Mouse (Mus musculus) embryonic facial prominence, embryonic 12.5 days (tissue): ENCODE measurements at regions not wholly inside any gene's neighbourhood (a gene's known extent, or its start where the extent isn't known, plus 50 kb on each side); places are given as distances from the start of the nearest gene placed in this dataset.

Source experiments
- ATAC-seq: fragments of 200-750 bp; cut with Nextera tagmentation; 2 replicates; pipeline ENCODE4 v1.8.0; 2017; ENCODE audit not compliant: insufficient number of reproducible peaks, insufficient read depth, low FRiP score, low TSS enrichment
- H3K27ac ChIP-seq: fragments of 300-500 bp; sonication (generic); 2 replicates; pipeline ENCODE4 v1.5.1; 2016; ENCODE audit warnings: mild to moderate bottlenecking
- H3K27me3 ChIP-seq: fragments of 300-500 bp; sonication (generic); 2 replicates; pipeline ENCODE4 v1.6.1; 2016; ENCODE audit warnings: mild to moderate bottlenecking, moderate library complexity
- H3K36me3 ChIP-seq: fragments of 300-500 bp; sonication (generic); 2 replicates; pipeline ENCODE4 v1.6.1; 2016; ENCODE audit warnings: mild to moderate bottlenecking
- H3K4me1 ChIP-seq: fragments of 300-500 bp; sonication (generic); 2 replicates; pipeline ENCODE4 v1.6.1; 2016
- H3K4me2 ChIP-seq: fragments of 300-500 bp; sonication (generic); replicated peaks from 2 replicates; pipeline ENCODE4 v1.6.1; 2016; ENCODE audit warnings: mild to moderate bottlenecking, moderate library complexity
- H3K4me3 ChIP-seq: fragments of 300-500 bp; sonication (generic); 2 replicates; pipeline ENCODE4 v1.5.1; 2016; ENCODE audit warnings: mild to moderate bottlenecking
- H3K9ac ChIP-seq: fragments of 300-500 bp; sonication (generic); 2 replicates; pipeline ENCODE4 v1.6.1; 2016; ENCODE audit warnings: mild to moderate bottlenecking, moderate library complexity
- H3K9me3 ChIP-seq: fragments of 300-500 bp; sonication (generic); 2 replicates; pipeline ENCODE4 v1.6.1; 2016; ENCODE audit warnings: mild to moderate bottlenecking, moderate library complexity
- WGBS: fragments of 180-500 bp; shearing (Covaris S2); methylation state at CpG from one replicate; pipeline ENCODE4 v1.1.7; 2016; 5-methylcytosine and 5-hydroxymethylcytosine counted together

DNA sequence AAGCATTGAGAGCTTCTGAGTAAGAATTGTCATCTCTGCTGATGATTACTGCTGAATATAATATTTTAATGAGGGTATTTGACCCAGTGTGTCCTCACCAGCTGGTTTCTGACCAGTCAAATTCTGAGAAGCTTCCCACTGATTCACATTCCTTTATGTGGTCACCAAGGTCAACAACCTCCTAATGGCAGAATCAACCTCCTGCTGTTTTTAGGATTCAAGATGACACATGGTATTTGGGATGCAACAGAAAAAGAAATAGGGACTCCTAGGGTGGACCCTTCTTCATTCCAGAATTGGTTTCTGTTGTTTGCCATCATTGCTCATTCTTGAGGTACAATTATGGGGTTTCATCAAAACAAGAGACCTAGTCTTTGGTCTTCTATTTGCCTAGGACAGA is 629.6 kb downstream of the Ccdc50 start:
- Histone ChIP-seq H3K9me3 (no peaks in the 10 kb centered on the region), H3K36me3 (no peaks in the 10 kb centered on the region), H3K9ac (no peak overlapping the region), H3K27me3 (no peaks in the 10 kb centered on the region), H3K27ac (no peak overlapping the region), H3K4me1 (no peaks in the 10 kb centered on the region), H3K4me3 (no peak overlapping the region), H3K4me2 (no peak overlapping the region)
- ATAC-seq = no peak

DNA sequence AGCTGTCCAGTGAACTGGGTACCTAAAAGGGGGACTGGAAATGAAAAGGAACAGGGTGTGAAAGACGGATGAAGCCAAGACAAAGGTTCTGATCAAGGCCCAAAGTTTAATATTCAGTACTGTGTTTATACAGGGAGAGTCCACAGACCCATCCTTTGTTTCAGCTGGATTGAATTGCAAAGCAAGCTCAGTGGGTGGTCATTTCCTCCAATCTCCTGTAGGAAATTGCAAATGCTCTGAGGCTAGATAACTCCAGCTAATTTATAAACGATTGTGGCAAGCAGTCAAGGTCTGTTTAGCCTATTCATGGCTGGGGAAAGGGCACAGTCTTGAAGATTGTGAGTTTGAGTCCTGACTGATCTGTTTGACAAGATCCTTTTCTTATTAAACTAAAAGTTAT is 650.3 kb downstream of the Ccdc50 start:
- WGBS = 16% methylated on average over 2 of the region's 2 CpGs
- Histone ChIP-seq H3K27me3 (no peaks in the 10 kb centered on the region), H3K27ac (no peak overlapping the region), H3K36me3 (no peaks in the 10 kb centered on the region), H3K4me1 (no peaks in the 10 kb centered on the region), H3K4me2 (no peak overlapping the region), H3K9me3 (no peaks in the 10 kb centered on the region), H3K4me3 (no peak overlapping the region), H3K9ac (no peak overlapping the region)
- ATAC-seq = no peak

DNA sequence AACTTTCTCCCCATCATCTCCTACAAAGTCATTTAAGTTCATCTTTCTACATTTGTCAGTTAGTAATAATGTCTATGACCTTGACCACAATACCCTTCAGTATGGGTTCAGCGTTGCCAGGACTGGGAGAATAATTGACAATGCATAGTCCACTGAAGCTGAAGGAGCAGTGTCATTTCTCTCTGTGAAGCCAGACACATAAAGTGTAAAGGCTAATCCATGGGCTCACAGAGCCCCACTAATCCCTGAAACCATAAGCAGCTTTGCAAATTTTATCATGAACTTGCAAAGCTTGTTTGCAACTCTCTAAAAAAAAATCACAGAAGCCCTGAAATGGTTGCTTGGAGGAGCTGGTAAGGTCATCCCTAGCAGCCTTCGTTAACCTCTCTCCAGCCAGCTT is 654.4 kb downstream of the Ccdc50 start:
- Histone ChIP-seq H3K27me3 (no peaks in the 10 kb centered on the region), H3K4me1 (no peaks in the 10 kb centered on the region), H3K9ac (no peak overlapping the region), H3K36me3 (no peaks in the 10 kb centered on the region), H3K27ac (no peak overlapping the region), H3K4me2 (no peak overlapping the region), H3K9me3 (no peaks in the 10 kb centered on the region), H3K4me3 (no peak overlapping the region)
- no peak for ATAC-seq
- 61% methylated on average over 2 of the region's 2 CpGs for WGBS

DNA sequence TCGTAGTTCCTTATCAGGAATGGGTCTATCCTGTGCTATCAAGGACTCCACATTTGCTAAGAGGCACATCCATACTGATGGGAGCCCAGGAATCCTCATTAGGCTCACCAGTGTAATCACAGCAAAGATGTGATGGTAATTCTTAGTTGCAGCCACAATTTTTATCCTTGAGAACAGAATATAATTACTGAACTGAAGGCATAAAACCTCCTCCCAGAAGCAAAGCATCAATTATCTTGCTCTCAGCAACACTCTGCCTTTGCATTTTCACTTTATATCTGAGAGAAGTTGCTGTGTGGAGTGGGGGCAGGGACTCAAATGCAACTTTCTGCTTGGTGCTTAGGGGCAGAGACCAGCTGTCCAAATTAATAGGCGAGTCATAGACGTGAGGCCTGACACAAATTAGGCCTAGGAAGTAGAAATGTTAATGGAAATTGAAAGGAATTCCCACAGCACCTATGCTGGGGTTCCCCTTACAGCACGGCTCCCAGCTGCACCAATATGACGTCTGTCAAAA is 676.2 kb downstream of the Ccdc50 start:
- no peaks in the 10 kb centered on the region for H3K4me1 ChIP-seq
- no peaks in the 10 kb centered on the region for H3K9me3 ChIP-seq
- no peak overlapping the region for H3K9ac ChIP-seq
- H3K27me3 ChIP-seq = no peaks in the 10 kb centered on the region
- H3K36me3 ChIP-seq = no peaks in the 10 kb centered on the region
- ATAC-seq = peak; percentile 69; the same call in 1 of the 2 replicates
- no peak overlapping the region for H3K27ac ChIP-seq
- no peak overlapping the region for H3K4me2 ChIP-seq
- H3K4me3 ChIP-seq = no peak overlapping the region
- WGBS = 39% methylated on average over 5 of the region's 5 CpGs

DNA sequence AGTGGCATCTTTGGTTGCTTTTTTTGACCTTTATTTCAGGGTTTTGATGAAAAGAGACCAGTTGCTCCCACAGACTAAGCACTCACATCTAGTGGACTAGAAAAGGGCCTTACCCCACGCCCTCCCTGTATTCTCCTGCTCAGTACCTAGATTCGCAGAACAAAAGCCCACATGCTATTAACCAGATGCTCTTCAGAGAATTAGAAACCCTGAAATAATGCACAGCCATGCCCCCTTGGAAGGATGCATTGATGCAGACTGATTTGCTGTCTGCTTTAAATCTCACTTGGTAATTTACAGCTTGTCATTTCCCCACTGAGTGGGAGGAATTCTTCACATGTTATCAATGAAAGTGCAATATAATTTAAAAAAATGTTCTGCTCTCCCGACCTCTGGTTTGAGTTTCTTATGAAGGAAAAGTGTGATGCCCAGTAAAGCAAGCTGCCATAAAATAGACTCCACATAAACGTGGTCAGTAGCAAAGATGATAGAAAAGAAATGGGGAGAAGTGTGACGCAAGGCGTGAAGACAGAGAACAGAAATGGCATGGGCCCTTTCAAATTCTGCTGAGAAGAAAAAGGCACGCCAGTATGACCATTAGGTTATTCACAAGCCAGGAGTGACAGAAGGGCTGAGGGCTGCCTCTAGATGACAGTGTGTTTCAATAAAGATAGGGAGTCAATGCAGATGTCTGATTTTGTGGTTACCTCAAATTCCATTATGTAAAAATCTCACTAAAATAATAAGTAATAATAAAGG is 669.8 kb downstream of the Fgf12 start:
- no peak for ATAC-seq
- WGBS = 68% methylated on average over 7 of the region's 7 CpGs
- no peak overlapping the region for H3K9ac ChIP-seq
- no peak overlapping the region for H3K4me3 ChIP-seq
- no peak overlapping the region for H3K27ac ChIP-seq
- H3K9me3 ChIP-seq = no peaks in the 10 kb centered on the region
- no peaks in the 10 kb centered on the region for H3K27me3 ChIP-seq
- H3K36me3 ChIP-seq = no peaks in the 10 kb centered on the region
- no peaks in the 10 kb centered on the region for H3K4me1 ChIP-seq
- H3K4me2 ChIP-seq = no peak overlapping the region

DNA sequence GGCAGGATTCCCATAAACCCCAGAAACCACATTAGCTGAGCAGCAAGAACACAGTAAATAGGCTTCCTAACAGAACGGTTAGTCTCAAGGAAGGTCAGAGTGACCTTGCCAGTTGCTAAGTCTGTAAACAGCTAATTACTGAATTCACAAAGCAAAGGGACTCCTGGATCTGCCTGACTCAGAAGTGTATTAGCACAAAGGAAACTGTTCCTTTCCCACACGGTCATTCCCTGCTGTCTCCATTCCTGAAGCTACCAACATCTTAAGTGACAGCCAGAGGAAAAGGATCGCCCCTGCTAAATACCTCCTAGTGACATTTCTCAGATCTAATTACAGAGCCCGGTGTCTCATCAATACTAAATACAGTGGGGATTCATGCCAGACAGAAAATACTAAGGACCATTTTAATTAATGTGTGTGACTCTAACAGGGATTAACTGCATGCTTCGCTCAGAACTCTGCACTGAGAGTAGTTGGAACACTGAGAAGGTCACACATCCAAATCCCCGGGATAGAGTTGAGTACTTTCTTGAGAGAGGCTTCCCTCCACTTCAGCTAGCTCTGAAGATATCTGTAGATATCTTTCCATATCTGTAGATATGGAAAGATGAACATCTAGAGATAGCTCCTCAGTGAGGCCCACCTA is 663.3 kb downstream of the Fgf12 start:
- no peak overlapping the region for H3K9ac ChIP-seq
- H3K36me3 ChIP-seq = no peaks in the 10 kb centered on the region
- no peak overlapping the region for H3K4me3 ChIP-seq
- no peaks in the 10 kb centered on the region for H3K9me3 ChIP-seq
- no peak for ATAC-seq
- H3K27me3 ChIP-seq = no peaks in the 10 kb centered on the region
- no peaks in the 10 kb centered on the region for H3K4me1 ChIP-seq
- H3K4me2 ChIP-seq = no peak overlapping the region
- H3K27ac ChIP-seq = no peak overlapping the region
- 57% methylated on average over 6 of the region's 6 CpGs for WGBS

DNA sequence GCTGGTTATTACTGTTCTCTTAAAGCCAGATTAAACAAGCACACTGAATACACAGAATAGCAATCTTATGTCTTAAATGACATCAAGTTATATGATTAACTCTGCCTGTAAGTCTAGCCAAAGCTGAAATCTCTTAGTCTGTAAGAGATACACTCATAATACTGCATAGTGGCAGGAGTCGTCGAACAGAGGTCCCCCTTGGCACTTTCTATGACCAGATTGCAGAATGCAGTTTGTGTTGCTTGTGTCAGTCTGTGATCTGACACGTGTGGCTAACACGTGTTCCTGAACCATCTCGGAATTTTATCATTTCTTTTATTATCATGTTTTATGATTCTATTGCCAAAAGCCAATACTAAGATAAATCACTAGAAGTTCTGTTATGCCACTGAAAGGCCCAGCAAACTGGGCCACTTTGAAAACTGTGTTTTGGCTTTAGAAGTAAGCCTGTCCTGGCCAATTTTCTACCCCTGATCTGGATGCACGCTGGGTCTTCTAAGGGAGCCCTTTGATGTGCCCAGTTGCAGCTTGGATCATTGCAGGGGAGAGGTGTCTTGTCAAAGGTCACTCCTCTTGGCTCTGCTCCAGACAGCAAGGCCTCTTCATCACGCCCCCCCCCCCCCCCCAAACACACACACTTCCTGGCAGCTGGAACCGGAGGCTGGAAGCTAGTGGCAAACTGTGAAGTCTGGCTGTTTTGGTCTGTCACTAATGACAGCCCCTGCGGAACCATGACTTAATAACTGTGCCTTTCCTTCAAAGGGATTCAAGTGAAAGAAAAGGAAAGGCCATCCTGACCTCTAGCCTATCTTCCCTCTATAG is 648.4 kb downstream of the Fgf12 start:
- WGBS = 39% methylated on average over 9 of the region's 9 CpGs
- no peak overlapping the region for H3K4me2 ChIP-seq
- no peaks in the 10 kb centered on the region for H3K36me3 ChIP-seq
- H3K9me3 ChIP-seq = no peaks in the 10 kb centered on the region
- no peaks in the 10 kb centered on the region for H3K27me3 ChIP-seq
- H3K4me1 ChIP-seq = peaks cover 8% of the 10 kb centered on the region; the same call in 1 of the 2 replicates
- no peak overlapping the region for H3K27ac ChIP-seq
- no peak overlapping the region for H3K9ac ChIP-seq
- H3K4me3 ChIP-seq = no peak overlapping the region
- no peak for ATAC-seq

DNA sequence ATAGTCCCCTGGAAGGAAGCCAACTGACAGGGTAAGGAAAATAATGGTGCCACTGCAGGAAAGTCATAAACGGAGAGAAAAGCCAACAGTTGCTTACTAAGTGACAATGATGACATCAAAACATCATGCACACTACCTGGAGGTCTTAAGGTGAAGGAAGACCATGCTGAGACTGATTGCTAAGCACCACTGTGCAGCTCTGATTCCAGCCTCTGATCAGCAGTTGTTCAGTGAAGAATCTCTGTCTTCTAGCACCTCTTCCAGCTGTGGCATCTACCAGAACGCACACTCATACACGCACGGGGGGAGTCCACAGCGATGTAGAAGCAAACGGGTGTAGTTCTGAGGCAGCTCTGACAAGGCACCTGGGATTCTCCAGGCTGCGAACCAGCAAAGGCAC is 647.8 kb downstream of the Fgf12 start:
- Histone ChIP-seq H3K9ac (no peak overlapping the region), H3K4me2 (no peak overlapping the region), H3K27me3 (no peaks in the 10 kb centered on the region), H3K36me3 (no peaks in the 10 kb centered on the region), H3K4me1 (peaks cover 8% of the 10 kb centered on the region; the same call in 1 of the 2 replicates), H3K27ac (no peak overlapping the region), H3K9me3 (no peaks in the 10 kb centered on the region), H3K4me3 (no peak overlapping the region)
- no peak for ATAC-seq
- 65% methylated on average over 7 of the region's 7 CpGs for WGBS

DNA sequence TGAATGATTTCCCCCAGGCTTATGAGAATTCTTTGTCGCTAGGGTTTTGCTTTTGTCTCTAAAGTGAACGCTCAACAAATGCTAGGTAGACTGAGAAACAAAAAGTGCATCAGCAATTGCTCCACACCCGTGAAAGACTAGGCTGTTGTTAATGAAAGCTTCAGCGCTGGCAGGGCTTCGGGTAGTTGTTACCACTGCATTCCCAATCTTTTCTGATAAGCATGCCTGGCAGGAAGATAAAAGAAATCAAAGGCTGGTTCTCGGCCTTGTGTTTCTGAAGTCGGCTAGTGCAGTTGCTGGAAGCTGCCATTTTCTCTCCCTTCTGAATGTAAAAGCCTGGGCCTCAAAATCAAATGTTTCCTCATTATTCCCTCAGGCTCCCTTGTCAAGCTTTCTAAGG is 647.0 kb downstream of the Fgf12 start:
- H3K4me2 ChIP-seq = no peak overlapping the region
- H3K4me1 ChIP-seq = peaks cover 8% of the 10 kb centered on the region; the same call in 1 of the 2 replicates
- H3K27me3 ChIP-seq = no peaks in the 10 kb centered on the region
- no peak overlapping the region for H3K9ac ChIP-seq
- H3K9me3 ChIP-seq = no peaks in the 10 kb centered on the region
- WGBS = 67% methylated on average over 7 of the region's 7 CpGs
- no peaks in the 10 kb centered on the region for H3K36me3 ChIP-seq
- H3K27ac ChIP-seq = no peak overlapping the region
- ATAC-seq = no peak
- H3K4me3 ChIP-seq = no peak overlapping the region

DNA sequence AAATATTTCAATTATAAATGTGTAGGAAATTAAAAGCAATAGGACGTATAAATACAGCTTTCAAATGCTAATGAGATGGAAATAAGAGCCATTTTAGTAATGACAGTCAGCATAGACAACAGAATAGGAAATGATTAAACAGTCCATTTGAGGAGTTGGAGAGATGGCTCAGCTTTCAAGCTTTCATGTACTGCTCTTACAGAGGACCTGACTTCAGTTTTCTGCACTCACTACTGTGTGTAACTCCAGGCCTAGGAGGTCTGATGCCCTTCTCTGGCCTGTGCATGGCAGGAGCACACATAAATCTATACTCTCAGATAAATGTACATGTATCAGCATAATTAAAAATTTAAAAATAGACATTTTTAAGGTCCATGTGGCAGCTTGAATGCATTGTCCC is 643.1 kb downstream of the Fgf12 start:
- Histone ChIP-seq H3K27me3 (no peaks in the 10 kb centered on the region), H3K4me3 (no peak overlapping the region), H3K36me3 (no peaks in the 10 kb centered on the region), H3K4me1 (peaks cover 6% of the 10 kb centered on the region; the same call in 1 of the 2 replicates), H3K9ac (no peak overlapping the region), H3K4me2 (no peak overlapping the region), H3K9me3 (no peaks in the 10 kb centered on the region), H3K27ac (no peak overlapping the region)
- 74% methylated on average over 1 of the region's 1 CpGs for WGBS
- ATAC-seq = no peak
